Mouse (Mus musculus) neural tube, embryonic 15.5 days (tissue): ENCODE measurements at regions not wholly inside any gene's neighbourhood (a gene's known extent, or its start where the extent isn't known, plus 50 kb on each side); places are given as distances from the start of the nearest gene placed in this dataset.

Experiments
- ATAC-seq: fragments of 200-750 bp; cut with Nextera tagmentation; 2 replicates; pipeline ENCODE4 v1.8.0; 2017; ENCODE audit warnings: mild to moderate bottlenecking, moderate TSS enrichment, moderate library complexity; ENCODE audit not compliant: low FRiP score
- H3K27ac ChIP-seq: fragments of 300-500 bp; sonication (generic); replicated peaks from 2 replicates; pipeline ENCODE4 v1.5.1; 2015; ENCODE audit warnings: mild to moderate bottlenecking, inconsistent platforms
- H3K27me3 ChIP-seq: fragments of 300-500 bp; sonication (generic); replicated peaks from 2 replicates; pipeline ENCODE4 v1.6.1; 2015; ENCODE audit warnings: inconsistent platforms
- H3K36me3 ChIP-seq: fragments of 300-500 bp; sonication (generic); 2 replicates; pipeline ENCODE4 v1.6.1; 2015; ENCODE audit warnings: inconsistent platforms
- H3K4me1 ChIP-seq: fragments of 300-500 bp; sonication (generic); 2 replicates; pipeline ENCODE4 v1.6.1; 2015; ENCODE audit warnings: inconsistent platforms
- H3K4me2 ChIP-seq: fragments of 300-500 bp; sonication (generic); 2 replicates; pipeline ENCODE4 v1.6.1; 2015; ENCODE audit warnings: inconsistent platforms, mild to moderate bottlenecking, moderate library complexity
- H3K4me3 ChIP-seq: fragments of 300-500 bp; sonication (generic); replicated peaks from 2 replicates; pipeline ENCODE4 v1.5.1; 2015; ENCODE audit warnings: mild to moderate bottlenecking, inconsistent platforms
- H3K9ac ChIP-seq: fragments of 300-500 bp; sonication (generic); replicated peaks from 2 replicates; pipeline ENCODE4 v1.6.1; 2015; ENCODE audit warnings: mild to moderate bottlenecking, inconsistent platforms
- H3K9me3 ChIP-seq: fragments of 300-500 bp; sonication (generic); replicated peaks from 2 replicates; pipeline ENCODE4 v1.6.1; 2016; ENCODE audit warnings: inconsistent platforms
- WGBS: fragments of 180-500 bp; shearing (Covaris S2); methylation state at CpG from one replicate; pipeline ENCODE4 v1.1.7; 2015; ENCODE audit warnings: mixed read lengths; 5-methylcytosine and 5-hydroxymethylcytosine counted together

DNA sequence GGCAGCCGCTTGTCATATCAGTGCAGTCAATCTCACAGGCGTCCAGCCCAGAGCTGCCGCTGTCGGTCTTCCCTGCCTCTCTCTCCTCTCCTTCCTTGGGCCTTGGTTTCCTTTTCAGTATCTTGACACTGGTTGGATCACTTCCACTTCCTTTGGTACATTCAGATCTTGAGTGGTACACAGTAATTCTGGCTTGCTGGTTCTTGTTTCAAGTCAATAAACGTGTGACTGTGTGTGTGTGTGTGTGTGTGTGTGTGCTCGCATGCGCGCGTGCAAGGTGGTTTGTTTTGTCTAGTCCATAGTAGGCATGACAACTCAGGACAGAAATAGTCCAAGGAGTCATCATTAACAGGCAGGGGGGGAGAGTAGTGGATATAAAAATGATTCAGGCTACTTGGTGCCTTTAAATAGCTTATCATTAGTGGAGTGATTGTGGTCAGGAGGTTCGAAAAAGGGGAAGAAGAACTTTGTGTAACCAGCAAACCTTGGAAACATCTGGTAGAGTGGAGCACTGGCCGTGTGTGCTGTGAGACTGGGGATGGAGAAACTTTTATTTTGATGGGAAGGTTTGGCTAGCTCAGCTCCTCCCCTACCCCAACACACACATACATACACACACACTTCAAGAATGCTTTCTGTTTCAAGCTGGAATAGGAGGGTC, 117.1 kb upstream of the Serp2 start:
- no peak overlapping the region for H3K4me3 ChIP-seq
- H3K27ac ChIP-seq = no peak overlapping the region
- no peak overlapping the region for H3K4me2 ChIP-seq
- no peak for ATAC-seq
- H3K4me1 ChIP-seq = peaks cover 4% of the 10 kb centered on the region; the same call in 1 of the 2 replicates
- H3K9ac ChIP-seq = no peak overlapping the region
- WGBS = 86% methylated on average over 11 of the region's 11 CpGs
- no peaks in the 10 kb centered on the region for H3K36me3 ChIP-seq
- no peaks in the 10 kb centered on the region for H3K27me3 ChIP-seq
- H3K9me3 ChIP-seq = no peaks in the 10 kb centered on the region

DNA sequence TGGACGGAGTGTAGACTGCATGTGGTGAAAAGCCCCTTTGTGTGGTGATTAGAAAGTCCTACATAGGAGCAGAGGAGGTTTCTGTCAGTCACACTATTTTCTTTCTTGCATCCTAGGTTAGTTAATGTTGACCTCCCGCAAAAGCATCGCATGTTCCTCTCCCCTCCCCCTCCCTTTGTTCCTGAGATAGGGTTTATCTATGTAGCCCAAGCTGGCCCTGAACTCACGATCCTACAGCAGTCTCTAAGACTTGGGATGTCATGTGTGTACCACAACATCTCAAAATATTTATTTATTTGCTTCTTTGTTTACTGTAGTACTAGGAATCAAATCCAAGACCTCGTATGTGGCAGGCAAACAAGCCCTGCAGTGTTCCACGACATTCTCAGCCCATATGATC, 116.2 kb upstream of the Serp2 start:
- Histone ChIP-seq H3K27me3 (no peaks in the 10 kb centered on the region), H3K36me3 (no peaks in the 10 kb centered on the region), H3K9me3 (no peaks in the 10 kb centered on the region), H3K4me3 (no peak overlapping the region), H3K9ac (no peak overlapping the region), H3K27ac (no peak overlapping the region), H3K4me2 (no peak overlapping the region), H3K4me1 (no peaks in the 10 kb centered on the region)
- WGBS = 77% methylated on average over 6 of the region's 6 CpGs
- no peak for ATAC-seq

DNA sequence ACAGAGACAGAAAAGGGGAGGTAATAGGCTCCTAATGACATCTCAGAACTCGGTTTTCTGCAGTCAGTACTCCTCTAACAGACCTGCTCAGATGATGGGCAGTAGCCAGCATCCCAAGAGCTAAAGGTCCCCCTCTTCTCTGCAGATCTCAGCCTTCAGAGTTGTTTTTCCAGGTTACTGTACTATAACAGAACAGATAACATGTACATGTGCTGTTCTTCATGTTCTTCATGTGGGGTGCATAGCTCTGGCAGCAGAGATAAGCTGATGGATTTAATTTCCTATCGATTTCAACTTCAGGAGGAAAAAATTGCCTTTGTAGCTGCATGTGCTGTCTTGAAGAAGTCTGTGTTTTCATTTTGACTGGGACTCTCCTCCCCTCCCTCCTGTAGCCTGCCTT, 115.8 kb upstream of the Serp2 start:
- H3K27ac ChIP-seq = no peak overlapping the region
- WGBS = 84% methylated on average over 2 of the region's 2 CpGs
- ATAC-seq = no peak
- H3K4me3 ChIP-seq = no peak overlapping the region
- no peak overlapping the region for H3K4me2 ChIP-seq
- no peak overlapping the region for H3K9ac ChIP-seq
- H3K4me1 ChIP-seq = no peaks in the 10 kb centered on the region
- no peaks in the 10 kb centered on the region for H3K27me3 ChIP-seq
- no peaks in the 10 kb centered on the region for H3K9me3 ChIP-seq
- H3K36me3 ChIP-seq = no peaks in the 10 kb centered on the region

DNA sequence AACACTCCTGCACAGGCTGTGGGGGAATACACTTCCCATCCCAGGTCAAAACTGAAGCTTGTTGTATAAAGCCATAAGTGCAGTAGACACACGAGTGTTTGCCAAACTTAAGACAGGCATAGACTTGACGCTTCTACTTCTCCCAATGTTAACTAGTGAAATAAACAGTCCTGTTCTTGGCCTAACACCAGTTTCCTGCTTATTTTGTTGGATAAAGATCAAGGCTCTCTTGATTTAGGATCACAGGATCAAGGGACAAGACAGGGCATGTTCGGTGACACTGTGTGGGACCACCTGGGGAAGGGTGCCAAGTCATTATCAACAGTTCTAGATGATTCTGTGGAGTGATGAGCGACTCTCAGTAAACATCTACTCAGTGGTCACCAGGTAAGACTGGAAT, 114.3 kb upstream of the Serp2 start:
- WGBS = 90% methylated on average over 4 of the region's 4 CpGs

DNA sequence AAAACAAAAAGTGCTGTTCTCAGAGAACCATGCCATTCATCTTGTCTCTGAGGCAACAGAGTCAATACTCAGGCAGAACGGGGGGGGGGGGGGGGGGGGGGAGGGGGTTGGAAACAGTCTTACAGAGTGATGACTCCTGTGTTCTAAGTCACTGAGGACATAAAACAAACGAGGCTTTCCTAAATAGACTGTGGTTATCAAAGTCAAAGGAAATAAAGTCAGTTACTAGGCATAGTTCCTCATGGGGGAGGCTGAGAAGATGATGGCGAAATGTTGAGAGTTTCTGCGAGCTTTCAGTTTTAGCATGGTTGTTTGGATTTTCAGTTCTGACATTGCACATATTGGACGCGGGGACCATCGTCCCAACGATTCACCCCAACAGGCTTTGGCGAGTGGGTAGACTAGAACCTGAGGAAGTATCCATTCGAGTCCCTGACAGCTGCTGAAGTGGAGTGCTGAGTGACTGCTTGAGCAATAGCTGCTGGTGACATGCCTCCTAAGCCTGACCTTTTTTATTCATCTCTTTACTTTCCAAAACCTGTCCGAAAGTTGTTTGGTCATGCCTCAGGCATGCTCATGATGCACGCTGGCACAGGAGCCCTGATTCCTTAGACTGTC, 109.2 kb upstream of the Serp2 start:
- Histone ChIP-seq H3K4me2 (no peak overlapping the region), H3K4me3 (no peak overlapping the region), H3K4me1 (no peaks in the 10 kb centered on the region), H3K27ac (no peak overlapping the region), H3K9ac (no peak overlapping the region), H3K27me3 (no peaks in the 10 kb centered on the region), H3K36me3 (no peaks in the 10 kb centered on the region), H3K9me3 (no peaks in the 10 kb centered on the region)
- ATAC-seq = no peak
- WGBS = 75% methylated on average over 12 of the region's 12 CpGs

More for the DNA sequence above, 114.3 kb upstream of the Serp2 start:
- H3K4me3 ChIP-seq = no peak overlapping the region
- no peaks in the 10 kb centered on the region for H3K4me1 ChIP-seq
- H3K9me3 ChIP-seq = no peaks in the 10 kb centered on the region
- no peak overlapping the region for H3K9ac ChIP-seq
- no peak overlapping the region for H3K27ac ChIP-seq
- no peak overlapping the region for H3K4me2 ChIP-seq
- H3K27me3 ChIP-seq = no peaks in the 10 kb centered on the region
- H3K36me3 ChIP-seq = no peaks in the 10 kb centered on the region
- no peak for ATAC-seq

DNA sequence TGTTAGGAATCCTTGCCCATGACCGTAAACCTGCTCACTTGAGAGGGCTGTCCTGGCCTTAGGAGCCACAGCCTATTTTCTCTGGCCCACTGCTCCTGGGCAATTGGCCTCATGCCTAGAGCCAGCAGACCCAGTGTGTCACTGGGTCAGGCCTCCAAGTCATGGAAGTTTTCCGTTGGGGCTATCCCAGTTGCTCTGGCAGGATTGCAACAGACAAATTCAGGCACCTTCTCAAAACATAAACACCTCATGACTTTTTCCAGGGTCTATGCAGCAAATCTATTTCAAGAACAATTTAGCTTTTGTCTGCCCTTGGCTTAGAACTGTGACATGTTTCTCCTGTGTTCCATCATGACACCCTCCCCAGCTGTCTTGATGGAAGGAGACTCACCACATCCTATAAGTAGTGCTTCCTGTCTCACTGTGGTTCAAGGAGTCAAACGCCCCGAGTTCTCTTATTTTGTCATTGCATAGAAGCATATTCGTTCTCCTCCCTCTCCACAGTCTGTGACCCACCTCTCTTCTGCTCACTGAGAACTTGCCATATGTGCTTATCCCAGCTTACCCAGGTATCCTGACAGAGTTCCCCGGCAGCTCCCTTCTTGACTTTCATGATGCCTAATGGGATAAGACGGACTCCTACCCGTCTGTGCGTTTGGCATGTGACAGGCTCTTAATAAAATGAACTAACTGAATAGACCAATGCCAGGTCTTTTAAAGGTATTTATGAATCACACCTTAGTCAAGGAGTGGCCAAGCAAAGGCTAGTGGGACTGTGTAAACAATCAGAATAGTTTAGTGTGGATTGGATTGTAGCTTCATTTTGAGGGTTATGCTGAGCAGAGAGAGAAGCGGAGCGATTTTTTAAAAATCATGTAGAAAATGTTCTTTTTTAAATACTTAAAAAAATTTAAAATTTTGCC, 108.2 kb upstream of the Serp2 start:
- Histone ChIP-seq H3K27me3 (no peaks in the 10 kb centered on the region), H3K27ac (no peak overlapping the region), H3K4me2 (no peak overlapping the region), H3K36me3 (no peaks in the 10 kb centered on the region), H3K4me3 (no peak overlapping the region), H3K9ac (no peak overlapping the region), H3K9me3 (no peaks in the 10 kb centered on the region), H3K4me1 (no peaks in the 10 kb centered on the region)
- no peak for ATAC-seq
- WGBS = 85% methylated on average over 11 of the region's 11 CpGs

DNA sequence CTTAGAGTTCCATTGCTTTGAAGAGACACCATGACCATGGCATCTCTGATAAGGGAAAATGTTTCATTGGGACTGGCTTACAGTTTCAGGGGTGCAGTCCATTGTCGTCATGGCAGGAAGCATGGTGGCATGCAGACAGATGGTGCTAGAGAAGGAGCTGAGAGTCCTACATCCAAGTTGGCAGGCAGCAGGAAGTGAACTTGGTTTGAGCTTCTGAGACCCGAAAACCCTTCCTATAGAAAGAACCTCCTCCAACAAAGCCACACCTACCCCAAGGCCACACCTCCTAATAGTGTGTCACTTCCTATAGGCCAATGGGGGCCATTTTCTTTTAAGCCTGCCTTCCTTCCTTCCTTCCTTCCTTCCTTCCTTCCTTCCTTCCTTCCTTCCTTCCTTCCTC, 107.1 kb upstream of the Serp2 start:
- ATAC-seq = no peak

DNA sequence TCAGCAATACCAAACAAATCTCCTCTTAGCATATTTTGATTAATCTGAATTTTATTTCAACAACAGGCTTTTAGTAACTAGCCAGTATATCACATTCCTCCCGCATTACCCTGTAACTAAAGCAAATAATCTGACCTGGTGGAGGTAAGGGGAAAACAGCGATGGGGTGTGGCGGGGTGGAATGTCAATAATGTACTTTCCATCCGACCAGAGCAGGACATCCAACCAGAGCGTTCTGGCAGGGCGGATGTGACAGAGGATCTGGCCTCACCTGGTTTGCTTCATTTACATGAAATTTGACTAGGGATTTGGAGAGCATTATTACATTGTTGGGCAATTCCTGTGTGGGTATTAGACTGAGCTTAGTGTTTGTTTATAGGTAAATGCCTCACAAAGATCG, 106.2 kb upstream of the Serp2 start:
- 90% methylated on average over 7 of the region's 7 CpGs for WGBS
- peaks cover 14% of the 10 kb centered on the region for H3K4me1 ChIP-seq
- H3K9ac ChIP-seq = no peak overlapping the region
- H3K27ac ChIP-seq = no peak overlapping the region
- H3K4me2 ChIP-seq = no peak overlapping the region
- H3K27me3 ChIP-seq = no peaks in the 10 kb centered on the region
- no peak for ATAC-seq
- no peak overlapping the region for H3K4me3 ChIP-seq
- no peaks in the 10 kb centered on the region for H3K9me3 ChIP-seq
- H3K36me3 ChIP-seq = no peaks in the 10 kb centered on the region

More for the DNA sequence above, 107.1 kb upstream of the Serp2 start:
- H3K9me3 ChIP-seq = no peaks in the 10 kb centered on the region
- no peak overlapping the region for H3K9ac ChIP-seq
- no peak overlapping the region for H3K27ac ChIP-seq
- no peaks in the 10 kb centered on the region for H3K36me3 ChIP-seq
- peaks cover 6% of the 10 kb centered on the region for H3K4me1 ChIP-seq
- no peak overlapping the region for H3K4me2 ChIP-seq
- H3K4me3 ChIP-seq = no peak overlapping the region
- no peaks in the 10 kb centered on the region for H3K27me3 ChIP-seq
- WGBS = 90% methylated on average over 2 of the region's 2 CpGs

DNA sequence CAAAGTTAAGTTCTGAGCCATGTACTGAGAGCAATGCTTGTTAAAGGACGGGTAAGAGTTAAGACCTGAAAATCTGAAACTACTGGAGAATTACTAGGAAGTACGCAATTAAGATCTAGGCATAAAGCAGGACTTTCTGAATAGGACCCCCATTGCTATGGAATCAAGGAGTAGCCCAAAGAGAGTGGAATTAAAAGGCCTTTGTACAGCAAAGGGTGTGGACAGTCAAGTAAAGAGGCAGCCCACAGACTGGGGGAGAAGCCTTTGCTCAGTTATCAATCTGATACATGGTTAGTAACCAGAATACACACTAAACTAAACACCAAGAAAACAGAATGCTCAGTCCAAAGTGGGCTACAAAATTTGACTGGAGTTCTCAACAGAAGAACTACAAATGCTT, 104.2 kb upstream of the Serp2 start:
- H3K9ac ChIP-seq = no peak overlapping the region
- no peaks in the 10 kb centered on the region for H3K36me3 ChIP-seq
- 83% methylated on average over 2 of the region's 2 CpGs for WGBS
- no peak overlapping the region for H3K4me3 ChIP-seq
- no peak for ATAC-seq
- peaks cover 26% of the 10 kb centered on the region for H3K4me1 ChIP-seq
- H3K27ac ChIP-seq = no peak overlapping the region
- no peaks in the 10 kb centered on the region for H3K27me3 ChIP-seq
- H3K9me3 ChIP-seq = no peaks in the 10 kb centered on the region
- H3K4me2 ChIP-seq = no peak overlapping the region

DNA sequence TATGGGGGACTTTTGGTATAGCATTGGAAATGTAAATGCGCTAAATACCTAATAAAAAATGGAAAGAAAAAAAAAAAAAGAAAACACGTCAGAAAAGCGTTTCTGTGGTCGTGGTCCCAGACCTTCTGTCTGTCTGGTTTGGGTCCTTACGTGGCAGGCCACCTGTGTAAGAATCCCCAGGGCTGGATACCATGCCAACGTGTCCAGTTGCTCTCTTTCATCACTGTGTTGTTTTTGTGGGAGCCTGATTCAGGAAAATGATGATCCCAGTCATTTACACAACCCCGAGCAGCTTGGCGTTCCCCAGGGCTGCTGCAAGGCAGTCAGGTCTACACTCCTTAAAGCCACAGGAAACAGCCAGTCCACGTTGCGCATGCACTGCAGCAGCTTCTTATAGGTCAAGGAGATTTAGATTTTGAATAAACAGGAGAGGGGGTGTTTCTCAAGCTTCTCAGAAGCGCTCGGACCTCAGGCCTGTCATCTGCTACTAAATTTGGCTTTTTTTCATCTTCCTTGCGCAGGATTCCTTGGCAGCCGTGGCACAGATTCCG, 102.3 kb upstream of the Serp2 start:
- Histone ChIP-seq H3K4me1 (peaks cover 26% of the 10 kb centered on the region), H3K27ac (no peak overlapping the region), H3K27me3 (no peaks in the 10 kb centered on the region), H3K4me3 (no peak overlapping the region), H3K9ac (no peak overlapping the region), H3K4me2 (no peak overlapping the region), H3K36me3 (no peaks in the 10 kb centered on the region), H3K9me3 (no peaks in the 10 kb centered on the region)
- WGBS = 67% methylated on average over 15 of the region's 15 CpGs
- no peak for ATAC-seq

DNA sequence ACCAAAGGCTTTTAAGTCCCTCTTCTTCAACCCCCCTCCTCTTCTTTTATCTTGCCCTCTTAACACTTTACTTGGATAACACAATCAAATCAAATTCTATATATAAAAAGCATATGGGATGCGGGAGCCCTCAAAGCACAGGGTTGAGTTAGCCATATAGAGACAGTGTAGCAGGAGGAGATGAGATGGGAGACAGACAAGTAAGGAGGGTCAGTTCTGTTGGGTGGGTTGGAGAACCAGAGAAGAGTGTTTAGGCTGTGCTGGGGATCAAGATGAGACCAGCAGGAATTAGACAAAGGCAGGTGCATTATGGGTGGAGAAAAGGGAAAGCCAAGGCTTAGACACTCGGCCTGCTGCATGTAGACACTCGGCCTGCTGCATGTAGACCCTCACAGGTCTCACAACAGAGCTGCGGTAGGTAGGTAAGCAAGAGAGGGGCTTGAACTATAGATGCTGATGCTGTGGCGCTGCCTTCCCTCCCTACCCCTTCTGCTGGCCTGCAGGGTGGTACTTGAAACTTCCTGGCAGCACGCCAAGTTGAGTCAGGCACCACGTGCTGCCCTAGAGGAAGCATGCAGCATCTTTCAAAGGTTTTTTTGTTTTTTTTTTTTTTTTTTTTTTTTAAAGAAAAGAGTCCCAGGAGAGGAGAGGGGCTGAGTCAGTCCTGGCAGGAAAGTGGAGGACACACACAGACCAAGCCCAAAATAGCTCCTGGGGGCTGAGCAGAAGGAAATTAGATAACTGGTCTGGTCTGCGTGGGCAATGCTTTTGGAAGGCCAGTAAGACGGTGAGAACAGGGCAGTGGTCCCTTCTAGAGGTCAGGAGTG, 101.3 kb upstream of the Serp2 start:
- Histone ChIP-seq H3K27me3 (no peaks in the 10 kb centered on the region), H3K4me2 (no peak overlapping the region), H3K27ac (peak overlapping the region; percentile 46), H3K4me1 (peaks cover 26% of the 10 kb centered on the region), H3K9ac (no peak overlapping the region), H3K9me3 (no peaks in the 10 kb centered on the region), H3K4me3 (no peak overlapping the region), H3K36me3 (no peaks in the 10 kb centered on the region)
- peak; percentile 66 for ATAC-seq
- 47% methylated on average over 9 of the region's 9 CpGs for WGBS
